Mouse (Mus musculus) limb, embryonic 12.5 days (tissue): ENCODE results near the gene Gm20388. TPM values are rescaled to one million over a fixed set of nuclear protein-coding genes. Genes with fewer than 3 reads are reported as not detected.

Experiments
- ATAC-seq: fragments of 200-750 bp; cut with Nextera tagmentation; 2 replicates; pipeline ENCODE4 v1.8.0; 2017; ENCODE audit warnings: low read depth, moderate TSS enrichment; ENCODE audit not compliant: insufficient number of reproducible peaks, insufficient read depth, low FRiP score, low TSS enrichment
- H3K27ac ChIP-seq: fragments of 300-500 bp; sonication (generic); 2 replicates; pipeline ENCODE4 v1.5.1; 2016; ENCODE audit warnings: mild to moderate bottlenecking, moderate library complexity
- H3K27me3 ChIP-seq: fragments of 300-500 bp; sonication (generic); 2 replicates; pipeline ENCODE4 v1.6.1; 2016; ENCODE audit warnings: mild to moderate bottlenecking, moderate library complexity
- H3K36me3 ChIP-seq: fragments of 300-500 bp; sonication (generic); 2 replicates; pipeline ENCODE4 v1.6.1; 2016; ENCODE audit warnings: mild to moderate bottlenecking, moderate library complexity
- H3K4me1 ChIP-seq: fragments of 300-500 bp; sonication (generic); replicated peaks from 2 replicates; pipeline ENCODE4 v1.6.1; 2016
- H3K4me2 ChIP-seq: fragments of 300-500 bp; sonication (generic); 2 replicates; pipeline ENCODE4 v1.6.1; 2016; ENCODE audit warnings: mild to moderate bottlenecking, moderate library complexity
- H3K4me3 ChIP-seq: fragments of 300-500 bp; sonication (generic); replicated peaks from 2 replicates; pipeline ENCODE4 v1.5.1; 2016; ENCODE audit warnings: mild to moderate bottlenecking
- H3K9ac ChIP-seq: fragments of 300-500 bp; sonication (generic); replicated peaks from 2 replicates; pipeline ENCODE4 v1.6.1; 2016; ENCODE audit warnings: mild to moderate bottlenecking, moderate library complexity
- H3K9me3 ChIP-seq: fragments of 300-500 bp; sonication (generic); 2 replicates; pipeline ENCODE4 v1.6.1; 2016; ENCODE audit warnings: mild to moderate bottlenecking, moderate library complexity
- WGBS: fragments of 180-500 bp; shearing (Covaris S2); methylation state at CpG from one replicate; pipeline ENCODE4 v1.1.7; 2016; 5-methylcytosine and 5-hydroxymethylcytosine counted together
- polyA plus RNA-seq: library from polyadenylated mRNA; unstranded; fragments of >200 nt; fragmentation: Nextera tagmentation; extraction: Ambion mirVana; gene quantifications from 2 replicates; pipeline ENCODE4 v1.2.1, GENCODE M21; 2016

Gm20388 gene
- polyA plus RNA-seq, 1 experiment from 2014 or later: not detected

DNA sequence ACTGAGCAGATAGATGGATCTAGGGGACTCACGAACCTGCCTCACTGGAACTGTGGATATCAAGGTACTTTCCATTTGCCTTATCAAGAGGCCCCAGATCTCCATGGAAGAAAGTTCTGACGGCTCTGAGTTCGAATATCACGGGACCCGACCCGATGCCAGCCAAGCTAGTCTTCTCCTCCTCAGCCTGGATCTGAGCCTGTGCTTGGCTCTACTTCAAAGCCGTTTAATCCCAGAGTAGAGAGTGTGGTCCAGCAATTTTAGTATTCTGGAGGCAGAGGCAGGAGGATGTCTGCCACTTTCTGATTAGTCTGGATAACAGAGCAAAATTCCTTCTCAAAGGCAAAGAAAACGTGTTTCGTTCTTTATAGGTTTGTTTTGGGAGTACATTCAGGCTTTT, 1024.0 kb downstream of the Gm20388 start:
- WGBS: 91% methylated on average over 9 of the region's 9 CpGs
- Histone ChIP-seq H3K36me3 (no peaks in the 10 kb centered on the region), H3K4me2 (no peak overlapping the region), H3K9me3 (no peaks in the 10 kb centered on the region), H3K27me3 (peaks cover 86% of the 10 kb centered on the region), H3K9ac (no peak overlapping the region), H3K4me1 (peaks cover 29% of the 10 kb centered on the region), H3K4me3 (no peak overlapping the region), H3K27ac (no peak overlapping the region)
- ATAC-seq: no peak

DNA sequence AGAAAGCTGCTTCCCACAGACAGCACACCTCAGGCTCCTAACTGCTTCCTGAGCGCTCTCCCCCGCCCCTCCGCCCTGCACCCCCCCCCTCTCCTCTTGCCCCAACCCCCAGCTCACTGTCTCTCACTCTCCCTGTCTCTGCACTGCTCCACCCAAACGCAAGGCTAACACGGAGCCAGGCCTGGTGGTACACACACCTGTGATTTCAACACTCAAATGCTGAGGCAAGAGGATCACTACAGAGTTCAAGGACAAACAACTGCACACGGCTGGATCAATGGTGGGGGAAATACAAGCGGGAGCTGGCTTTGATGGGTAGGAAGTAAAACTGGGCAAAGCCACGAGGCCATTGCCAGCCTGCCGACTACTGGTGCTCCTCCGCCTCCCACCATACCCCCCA, 1026.0 kb downstream of the Gm20388 start:
- peaks cover 94% of the 10 kb centered on the region for H3K27me3 ChIP-seq
- no peak overlapping the region for H3K27ac ChIP-seq
- H3K4me1 ChIP-seq: peaks cover 28% of the 10 kb centered on the region
- ATAC-seq: no peak
- no peaks in the 10 kb centered on the region for H3K36me3 ChIP-seq
- H3K9ac ChIP-seq: no peak overlapping the region
- WGBS: 34% methylated on average over 10 of the region's 10 CpGs
- H3K4me3 ChIP-seq: no peak overlapping the region
- no peaks in the 10 kb centered on the region for H3K9me3 ChIP-seq
- no peak overlapping the region for H3K4me2 ChIP-seq

DNA sequence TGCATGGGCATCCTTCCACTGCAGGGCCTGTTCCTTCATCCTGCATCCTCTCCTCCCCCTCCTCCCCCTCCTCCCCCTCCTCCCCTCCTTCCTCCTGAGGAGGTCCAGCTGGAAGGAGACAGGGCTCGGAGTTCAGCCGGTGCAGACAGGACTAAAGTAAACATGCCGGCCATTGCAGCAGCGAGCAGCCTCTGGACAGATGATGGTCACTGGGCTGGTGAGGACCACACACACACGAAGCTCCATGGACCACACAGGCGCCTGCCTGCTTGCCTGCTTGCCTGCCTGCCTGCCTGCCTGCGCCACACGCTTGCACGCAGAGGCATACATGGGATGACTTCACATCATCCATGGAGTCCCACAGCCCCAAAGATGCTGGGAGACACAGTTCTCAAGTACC, 1026.8 kb downstream of the Gm20388 start:
- no peak overlapping the region for H3K9ac ChIP-seq
- 20% methylated on average over 7 of the region's 9 CpGs for WGBS
- H3K9me3 ChIP-seq: no peaks in the 10 kb centered on the region
- no peaks in the 10 kb centered on the region for H3K36me3 ChIP-seq
- no peak overlapping the region for H3K27ac ChIP-seq
- H3K4me3 ChIP-seq: no peak overlapping the region
- no peak overlapping the region for H3K4me2 ChIP-seq
- peaks cover 28% of the 10 kb centered on the region for H3K4me1 ChIP-seq
- H3K27me3 ChIP-seq: peaks cover 95% of the 10 kb centered on the region
- no peak for ATAC-seq

DNA sequence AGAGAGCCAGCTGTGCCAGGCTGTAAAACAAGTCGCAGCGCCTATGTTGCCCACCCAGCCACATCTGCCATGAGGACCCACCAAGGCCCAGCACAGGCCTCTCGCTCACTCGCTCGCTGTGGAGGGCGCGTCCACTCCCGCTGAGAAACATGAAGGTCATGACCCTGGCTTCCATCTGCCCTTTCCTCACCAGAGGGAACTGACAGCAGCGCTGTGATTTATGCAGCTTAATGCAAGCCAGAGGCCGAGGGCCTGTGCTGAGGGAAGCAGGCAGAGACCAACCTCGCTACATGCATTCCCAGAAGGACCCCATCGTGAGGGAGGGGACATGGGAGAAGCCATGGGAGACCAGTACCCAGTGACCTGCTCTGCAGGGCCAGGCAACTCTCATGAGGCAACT, 1029.6 kb downstream of the Gm20388 start:
- Histone ChIP-seq H3K27ac (no peak overlapping the region), H3K9me3 (no peaks in the 10 kb centered on the region), H3K4me3 (no peak overlapping the region), H3K27me3 (peaks cover 89% of the 10 kb centered on the region), H3K9ac (no peak overlapping the region), H3K36me3 (no peaks in the 10 kb centered on the region), H3K4me1 (peaks cover 28% of the 10 kb centered on the region), H3K4me2 (no peak overlapping the region)
- ATAC-seq: no peak
- 8% methylated on average over 12 of the region's 12 CpGs for WGBS

DNA sequence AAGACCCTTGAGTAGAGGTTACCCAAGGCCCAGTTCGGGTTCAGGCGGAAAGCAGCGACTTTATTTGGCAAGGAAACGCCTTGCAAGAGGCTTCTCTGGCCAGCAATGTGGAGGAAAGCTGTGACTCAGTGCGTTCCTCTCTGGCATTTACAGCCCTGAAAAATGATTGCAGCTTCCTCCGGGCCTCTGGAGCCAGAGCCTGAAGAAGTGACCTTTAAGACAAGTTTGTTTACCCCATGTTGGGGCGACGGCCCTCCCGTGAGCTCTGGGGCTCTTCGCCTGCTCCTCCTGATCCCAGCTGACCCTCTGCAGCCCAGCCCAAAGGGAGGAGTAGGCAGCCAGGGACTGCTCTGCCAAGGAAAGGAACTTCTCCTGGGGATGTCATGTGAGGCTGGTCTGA, 1036.6 kb downstream of the Gm20388 start:
- Histone ChIP-seq H3K36me3 (no peaks in the 10 kb centered on the region), H3K4me2 (no peak overlapping the region), H3K4me3 (no peak overlapping the region), H3K27ac (no peak overlapping the region), H3K9ac (no peak overlapping the region), H3K27me3 (peaks cover 75% of the 10 kb centered on the region), H3K9me3 (no peaks in the 10 kb centered on the region), H3K4me1 (peaks cover 41% of the 10 kb centered on the region)
- ATAC-seq: no peak
- 19% methylated on average over 10 of the region's 10 CpGs for WGBS

DNA sequence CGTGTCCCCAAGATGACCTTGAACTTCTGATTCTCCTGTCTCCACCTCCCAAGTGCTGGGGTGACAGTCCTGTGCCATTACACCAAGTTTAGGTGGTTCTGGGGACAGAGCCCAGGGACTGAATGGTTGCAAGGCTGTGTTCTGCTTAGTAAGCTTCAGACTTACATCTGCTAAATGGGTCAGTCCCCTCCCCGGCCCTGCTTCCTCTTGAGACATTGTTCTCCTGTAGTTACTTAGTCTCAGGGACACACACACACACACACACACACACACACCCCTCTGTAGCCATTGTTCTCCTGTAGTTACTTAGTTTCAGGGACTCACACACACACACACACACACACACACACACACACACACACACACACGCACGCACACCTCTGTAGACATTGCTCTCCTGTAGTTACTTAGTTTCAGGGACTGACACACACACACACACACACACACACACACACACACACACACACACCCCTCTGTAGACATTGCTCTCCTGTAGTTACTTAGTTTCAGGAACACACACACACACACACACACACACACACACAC, 1037.5 kb downstream of the Gm20388 start:
- WGBS: 81% methylated on average over 3 of the region's 4 CpGs
- no peaks in the 10 kb centered on the region for H3K9me3 ChIP-seq
- peaks cover 69% of the 10 kb centered on the region for H3K27me3 ChIP-seq
- H3K27ac ChIP-seq: no peak overlapping the region
- H3K4me1 ChIP-seq: peaks cover 50% of the 10 kb centered on the region
- no peak for ATAC-seq
- H3K36me3 ChIP-seq: no peaks in the 10 kb centered on the region
- no peak overlapping the region for H3K4me3 ChIP-seq
- H3K9ac ChIP-seq: no peak overlapping the region
- no peak overlapping the region for H3K4me2 ChIP-seq

DNA sequence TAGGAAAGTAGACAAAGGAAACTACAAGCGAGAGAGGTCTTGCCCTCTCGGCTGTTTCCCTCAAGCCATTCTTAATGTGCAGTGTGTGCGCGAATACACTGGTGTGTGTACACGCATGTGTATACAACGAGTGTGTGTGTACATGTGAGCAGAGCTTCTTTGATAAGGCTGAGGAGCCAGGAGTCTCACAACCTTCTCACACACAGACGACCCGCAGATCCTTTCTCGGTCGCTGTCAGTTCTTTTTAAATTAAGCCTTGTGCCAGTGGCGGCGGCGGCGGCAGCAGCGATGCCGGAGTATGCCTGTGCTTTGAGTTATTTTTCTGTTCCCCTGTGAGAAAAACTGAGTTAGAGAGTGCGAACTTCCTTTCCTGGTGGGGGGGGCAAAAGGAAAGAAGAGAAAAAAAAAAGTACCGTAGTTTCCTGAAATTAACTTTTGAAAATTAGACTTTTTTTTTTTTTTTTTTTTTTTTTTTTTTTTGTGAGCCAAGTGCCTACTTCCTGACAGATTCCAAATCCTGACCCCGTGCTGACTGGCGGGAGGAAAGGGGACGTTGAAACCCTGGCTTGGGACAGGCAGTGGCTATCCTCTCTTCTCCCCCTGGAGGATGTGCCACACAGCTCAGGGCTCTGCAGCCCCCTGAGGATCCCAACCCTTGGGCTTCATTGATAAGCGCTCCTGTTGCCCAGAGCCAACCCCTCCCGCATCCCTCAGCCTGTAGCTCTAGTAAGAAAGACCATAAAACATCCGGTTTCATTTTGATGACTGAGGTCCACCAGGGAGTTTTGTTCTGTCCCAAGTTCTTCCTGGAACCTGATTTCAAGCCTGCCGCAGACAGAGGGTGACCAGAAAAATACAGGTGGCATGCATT, 1038.2 kb downstream of the Gm20388 start:
- Histone ChIP-seq H3K4me2 (no peak overlapping the region), H3K4me1 (peaks cover 54% of the 10 kb centered on the region), H3K9ac (no peak overlapping the region; the same call in 1 of the 2 replicates), H3K9me3 (no peaks in the 10 kb centered on the region), H3K36me3 (no peaks in the 10 kb centered on the region), H3K27ac (no peak overlapping the region), H3K4me3 (no peak overlapping the region), H3K27me3 (peaks cover 67% of the 10 kb centered on the region)
- 45% methylated on average over 25 of the region's 25 CpGs for WGBS
- ATAC-seq: no peak

DNA sequence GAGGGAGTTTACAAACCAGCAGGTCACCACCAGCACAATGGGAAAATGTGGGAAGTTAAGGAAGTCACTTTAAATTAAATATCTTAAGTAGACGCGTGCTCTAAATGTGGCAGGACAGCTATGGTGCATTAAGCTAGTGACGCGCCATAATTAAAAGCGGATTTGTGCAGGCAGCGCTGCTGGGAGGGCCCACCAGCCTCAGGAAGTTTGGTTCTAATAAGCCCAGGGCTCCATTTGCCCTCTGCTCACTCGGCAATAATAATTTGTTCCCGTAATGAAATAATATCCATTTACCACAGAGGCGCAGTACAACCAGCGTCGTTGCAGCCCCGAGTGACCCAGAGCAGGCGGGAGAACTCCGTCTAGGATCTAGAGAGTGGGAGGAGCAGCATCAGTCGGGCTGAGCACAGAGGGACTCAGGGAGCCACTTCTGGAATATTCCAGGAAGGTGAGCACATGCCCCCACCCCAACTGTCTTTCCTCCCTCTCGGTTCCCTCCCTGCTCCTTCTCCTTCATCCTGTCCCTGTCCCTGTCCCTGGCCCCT, 1040.1 kb downstream of the Gm20388 start:
- Histone ChIP-seq H3K4me3 (no peak overlapping the region), H3K4me2 (peak overlapping the region; percentile 20), H3K27ac (no peak overlapping the region), H3K36me3 (no peaks in the 10 kb centered on the region), H3K4me1 (peaks cover 54% of the 10 kb centered on the region), H3K9ac (no peak overlapping the region), H3K27me3 (peaks cover 66% of the 10 kb centered on the region), H3K9me3 (no peaks in the 10 kb centered on the region)
- WGBS: 9% methylated on average over 16 of the region's 16 CpGs
- ATAC-seq: 0 out of 2 replicates have a peak, but pooled peaks have one; percentile 45

DNA sequence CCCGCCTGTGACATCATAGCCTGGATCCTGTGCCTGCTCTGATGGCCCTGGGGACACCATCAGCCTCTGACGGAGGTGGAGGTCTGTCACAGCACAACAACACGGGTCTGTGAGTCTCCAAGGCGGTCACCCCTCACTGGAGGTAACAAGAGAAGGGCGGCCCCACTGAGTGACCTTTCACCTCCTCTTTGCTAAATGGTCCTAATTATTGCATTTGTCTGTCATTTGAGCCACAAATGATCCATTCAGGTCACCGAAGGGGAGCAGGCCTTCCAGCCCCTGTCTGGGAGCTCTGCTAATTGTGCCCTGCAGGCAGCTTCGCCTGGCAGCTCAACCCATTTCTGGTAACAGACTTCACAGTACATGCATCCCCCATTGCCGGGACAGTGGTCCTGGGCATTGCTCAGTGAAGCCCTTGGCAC, 1048.8 kb downstream of the Gm20388 start:
- no peak overlapping the region for H3K4me3 ChIP-seq
- no peak overlapping the region for H3K27ac ChIP-seq
- 10% methylated on average over 8 of the region's 8 CpGs for WGBS
- no peak for ATAC-seq
- no peaks in the 10 kb centered on the region for H3K36me3 ChIP-seq
- H3K4me1 ChIP-seq: peaks cover 15% of the 10 kb centered on the region; the same call in 1 of the 2 replicates
- peaks cover 90% of the 10 kb centered on the region for H3K27me3 ChIP-seq
- H3K9me3 ChIP-seq: no peaks in the 10 kb centered on the region
- no peak overlapping the region for H3K4me2 ChIP-seq
- H3K9ac ChIP-seq: no peak overlapping the region

DNA sequence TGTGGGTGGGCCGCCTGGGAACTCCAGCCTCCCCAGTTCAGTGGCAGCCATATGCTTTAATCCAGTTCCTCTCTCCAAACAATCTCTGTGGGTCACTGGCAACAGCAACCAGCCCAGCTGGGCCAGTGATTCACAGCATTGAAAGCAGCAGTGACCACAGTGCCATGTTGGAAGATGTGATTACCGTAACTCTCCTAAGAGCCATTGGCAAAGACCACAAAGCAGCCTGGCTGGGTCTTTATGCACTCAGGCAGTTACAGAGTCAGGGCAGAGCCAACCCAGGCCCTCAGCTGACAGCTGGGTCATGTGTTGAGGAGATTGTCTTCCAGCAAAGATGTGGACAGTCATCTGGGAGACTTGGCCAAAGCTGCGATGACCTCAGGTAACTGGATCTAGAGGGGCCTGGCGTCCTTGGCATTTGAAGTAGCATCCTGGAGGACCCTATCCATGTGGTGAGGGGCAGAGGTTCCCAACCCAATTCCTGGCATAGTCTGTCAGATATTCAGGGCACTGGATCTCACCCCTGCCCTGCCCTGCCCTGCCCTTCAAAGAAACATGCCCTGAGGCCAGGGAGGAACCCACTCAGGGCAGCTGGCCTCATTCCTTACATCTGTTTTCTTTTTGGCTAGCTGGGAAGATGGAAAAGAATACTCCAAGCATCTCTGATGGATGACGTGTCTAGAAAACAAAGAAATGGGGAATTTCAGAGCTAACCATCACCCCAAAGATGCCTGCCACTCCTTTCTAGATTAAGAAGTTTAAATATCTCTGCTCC, 1052.2 kb downstream of the Gm20388 start:
- Histone ChIP-seq H3K4me2 (no peak overlapping the region), H3K9me3 (no peaks in the 10 kb centered on the region), H3K27me3 (peaks cover 92% of the 10 kb centered on the region), H3K36me3 (no peaks in the 10 kb centered on the region), H3K9ac (no peak overlapping the region), H3K4me1 (peaks cover 10% of the 10 kb centered on the region; the same call in 1 of the 2 replicates), H3K4me3 (no peak overlapping the region), H3K27ac (no peak overlapping the region)
- ATAC-seq: no peak
- WGBS: 89% methylated on average over 5 of the region's 5 CpGs

DNA sequence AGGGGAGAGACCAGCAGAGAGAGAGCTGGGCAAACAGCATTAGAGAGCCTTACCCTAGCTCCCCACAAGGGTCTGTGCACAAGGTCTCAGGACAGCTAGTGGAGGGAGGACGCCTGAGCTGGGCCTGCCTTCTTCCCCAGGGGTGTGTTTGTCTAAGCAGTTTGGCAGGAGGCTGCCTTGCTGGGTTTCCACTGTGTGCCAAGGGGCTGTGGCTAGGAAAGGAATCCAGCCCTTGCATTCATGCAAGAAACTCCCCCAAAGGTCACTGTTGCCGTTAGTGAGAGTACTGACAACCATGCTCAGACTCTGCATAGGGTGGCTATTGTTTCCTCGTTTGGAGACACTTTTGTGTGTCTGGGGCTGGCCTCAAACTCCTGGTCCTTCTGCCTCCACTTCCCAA, 1055.9 kb downstream of the Gm20388 start:
- no peak overlapping the region for H3K27ac ChIP-seq
- no peak overlapping the region for H3K9ac ChIP-seq
- no peaks in the 10 kb centered on the region for H3K4me1 ChIP-seq
- H3K9me3 ChIP-seq: no peaks in the 10 kb centered on the region
- no peak for ATAC-seq
- H3K4me2 ChIP-seq: no peak overlapping the region
- H3K4me3 ChIP-seq: no peak overlapping the region
- no peaks in the 10 kb centered on the region for H3K36me3 ChIP-seq
- H3K27me3 ChIP-seq: peaks cover 93% of the 10 kb centered on the region
- WGBS: 25% methylated on average over 3 of the region's 3 CpGs
